Mouse (Mus musculus) frontal cortex, adult 2 months (tissue): ENCODE data around the gene Stxbp3. TPM values are rescaled to one million over a fixed set of nuclear protein-coding genes. Genes with fewer than 3 reads are reported as not detected.
"Not testable (repeated sequence)": the region's sequence is repeated elsewhere in the genome, so short reads cannot be mapped to it uniquely, and the experiment has no call there.

ENCODE experiments used
- DNase-seq, 2 experiments: peaks; one replicate each; pipeline ENCODE4 v3.0.0; 2022; ENCODE audit warnings: low spot score in 1 of 2; ENCODE audit errors: extremely low spot score in 1 of 2
- polyA plus RNA-seq: library from polyadenylated mRNA; depleted of rRNA; stranded (reverse); fragments of >200 nt; gene quantifications from 2 replicates; pipeline ENCODE4 v1.2.3, GENCODE M21; 2012

Gene Stxbp3
- polyA plus RNA-seq, 1 experiment: 33.5 TPM

DNA sequence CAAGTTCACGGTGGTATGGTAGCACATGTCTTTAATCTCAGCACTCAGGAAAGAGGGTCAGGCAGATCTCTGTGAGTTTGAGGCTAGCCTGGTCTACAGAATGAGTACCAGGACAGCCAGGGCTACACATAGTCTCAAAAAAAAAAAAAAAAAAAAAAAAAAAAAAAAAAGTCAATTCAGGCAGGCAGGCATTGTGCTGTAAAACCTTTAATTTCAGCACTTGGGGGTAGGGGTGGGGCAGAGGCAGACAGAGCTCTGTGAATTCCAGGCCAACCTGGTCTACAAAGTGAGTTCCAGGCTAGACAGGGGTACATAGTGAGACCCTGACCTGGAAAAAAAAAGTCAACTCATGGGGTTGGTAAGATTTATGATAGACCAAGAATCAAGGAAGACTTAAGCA, 17.4 kb upstream of the Stxbp3 start:
- no peak for DNase-seq

DNA sequence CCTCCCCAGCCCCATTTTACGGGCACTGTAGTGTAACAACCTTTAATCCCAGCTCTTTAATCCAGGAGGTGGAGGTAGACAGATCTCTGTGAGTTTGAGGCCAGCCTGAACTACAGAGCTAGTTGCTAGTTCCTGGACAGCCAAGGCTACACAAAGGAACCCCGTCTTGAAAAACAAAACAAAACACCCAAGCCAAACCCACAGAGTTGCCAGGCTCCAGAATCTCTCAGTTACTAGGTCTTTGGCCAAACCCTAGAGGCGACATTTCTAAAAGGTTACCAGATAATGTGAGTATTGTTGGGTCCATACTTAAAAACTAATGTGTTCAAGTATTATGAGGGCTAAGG, 16.8 kb upstream of the Stxbp3 start:
- no peak for DNase-seq

DNA sequence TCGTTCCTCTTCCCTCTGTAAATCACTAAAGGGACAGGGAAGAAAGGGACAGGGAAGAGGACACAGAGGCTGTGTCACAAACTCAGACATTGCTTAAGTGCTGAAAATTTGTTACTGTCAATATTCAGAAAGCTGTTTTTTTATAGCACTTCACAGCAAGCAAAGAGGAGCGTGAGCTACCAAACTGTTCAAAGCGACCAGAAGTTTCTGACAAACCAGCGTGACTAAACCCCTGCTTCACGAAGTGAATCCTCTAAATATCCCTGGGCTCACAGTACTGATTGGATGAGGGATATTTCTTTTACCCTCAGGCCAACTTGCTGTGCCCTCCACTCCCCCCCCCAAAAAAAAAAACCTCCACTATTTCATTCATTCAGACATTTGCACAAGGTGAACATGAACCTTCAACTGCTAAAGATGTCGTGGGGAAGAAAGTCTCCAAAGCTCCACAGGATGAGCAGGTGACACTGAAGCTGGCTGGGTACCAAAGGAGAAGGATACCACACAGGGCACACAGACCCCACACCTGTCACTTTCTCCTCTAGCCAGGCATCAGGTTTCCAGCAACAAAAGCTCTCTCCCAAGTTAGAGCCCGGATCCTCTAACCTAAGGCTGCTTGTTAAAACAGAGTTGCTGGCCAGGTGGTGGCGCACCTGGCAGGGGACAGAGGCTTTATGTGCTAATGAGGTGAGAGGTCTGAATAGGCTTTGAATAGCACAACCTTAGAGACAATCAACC, 16.2 kb upstream of the Stxbp3 start:
- peak in 1 of 2 experiments; percentile 24 for DNase-seq

DNA sequence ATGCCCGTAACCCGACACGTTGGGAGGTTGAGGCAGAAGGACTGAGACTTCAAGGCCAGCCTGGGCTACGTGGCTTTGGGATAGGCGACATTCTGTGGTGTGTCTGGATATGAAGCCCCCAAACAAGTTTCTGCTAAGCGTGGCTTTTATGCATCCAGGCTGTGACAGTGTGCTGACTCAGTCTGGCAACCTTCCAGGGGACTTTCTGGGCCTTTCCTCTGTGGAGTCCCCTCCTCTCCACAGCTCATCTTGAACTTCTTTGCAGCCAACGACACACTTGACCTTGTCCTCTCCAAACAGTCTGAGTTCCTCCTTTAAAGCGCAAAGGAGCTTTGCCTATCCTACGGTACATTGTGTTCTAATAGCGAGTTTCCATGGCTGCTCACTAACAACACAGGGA, 15.5 kb upstream of the Stxbp3 start:
- peak in 1 of 2 experiments; percentile 42 for DNase-seq

DNA sequence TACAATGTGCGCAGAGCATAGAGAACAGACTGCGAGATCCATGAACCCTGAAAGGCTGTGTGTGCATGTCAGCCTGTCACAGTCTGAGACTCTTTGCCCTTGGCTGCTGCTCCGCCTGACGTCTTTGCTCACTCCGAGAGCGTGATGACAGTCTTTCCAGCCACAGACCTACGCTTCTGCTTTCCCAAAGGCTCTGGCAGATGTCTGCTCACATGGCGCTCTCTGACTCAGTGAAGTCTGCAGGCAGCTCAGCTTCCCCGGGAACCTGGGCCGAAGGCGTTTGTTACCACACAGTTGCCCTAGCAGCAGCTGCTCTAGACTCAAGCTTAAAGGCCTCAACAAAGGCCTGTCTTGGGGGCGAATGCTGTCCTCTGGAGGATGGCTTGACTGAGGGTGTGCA, 15.0 kb upstream of the Stxbp3 start:
- peak; percentile 92 for DNase-seq

DNA sequence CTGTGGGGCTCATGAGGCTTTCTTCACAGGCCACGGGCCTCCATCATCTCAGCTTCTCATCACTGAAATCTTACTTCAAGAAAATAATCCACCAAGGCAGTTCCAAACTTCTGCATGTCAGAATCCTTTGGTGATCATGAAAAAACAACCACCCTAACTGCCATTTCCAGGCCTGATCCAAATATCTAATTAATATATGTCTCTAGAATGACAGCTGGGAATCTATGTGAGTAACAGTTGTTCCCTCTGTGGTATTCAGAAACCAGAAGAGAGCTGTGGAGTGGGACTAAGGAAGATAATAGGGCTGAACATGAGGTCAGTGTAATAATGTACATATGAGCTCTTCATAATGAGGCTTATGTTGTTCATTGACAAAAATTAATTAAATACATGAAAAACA, 12.9 kb upstream of the Stxbp3 start:
- DNase-seq: no peak

DNA sequence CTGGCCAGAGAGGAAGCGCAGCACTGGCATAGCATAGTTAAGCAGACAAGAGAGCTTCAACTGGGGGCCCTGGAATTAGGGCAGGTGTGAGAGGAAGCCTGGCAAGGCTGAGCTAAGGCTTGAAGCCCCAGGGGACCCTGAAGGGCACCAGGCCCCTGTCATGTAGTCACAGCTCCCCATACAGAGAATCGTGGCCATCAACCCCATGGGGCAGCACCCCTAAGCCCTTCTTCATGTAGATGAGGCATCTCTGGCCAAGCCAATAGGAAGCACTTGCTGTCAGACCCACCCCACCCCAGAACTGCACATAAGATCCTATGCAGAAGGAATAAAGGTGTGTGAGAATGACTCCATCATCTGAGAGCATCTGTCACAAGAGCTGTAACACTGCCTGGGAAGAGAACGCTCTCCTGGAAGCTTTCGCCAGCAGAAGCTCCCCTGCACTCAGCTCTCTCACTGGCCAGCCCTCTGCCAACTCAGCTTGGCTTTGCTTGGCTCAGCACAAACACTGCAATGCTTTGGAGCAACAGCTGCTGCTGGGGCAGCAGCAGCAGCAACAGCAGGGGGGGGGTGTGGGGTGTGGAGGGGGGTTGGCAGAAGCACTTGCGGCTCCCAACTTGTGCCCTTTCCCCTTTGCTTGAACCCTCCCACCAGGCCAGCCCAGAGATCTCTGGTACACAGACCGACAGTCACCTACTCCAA, 11.8 kb upstream of the Stxbp3 start:
- peak in 1 of 2 experiments; percentile 29 for DNase-seq

DNA sequence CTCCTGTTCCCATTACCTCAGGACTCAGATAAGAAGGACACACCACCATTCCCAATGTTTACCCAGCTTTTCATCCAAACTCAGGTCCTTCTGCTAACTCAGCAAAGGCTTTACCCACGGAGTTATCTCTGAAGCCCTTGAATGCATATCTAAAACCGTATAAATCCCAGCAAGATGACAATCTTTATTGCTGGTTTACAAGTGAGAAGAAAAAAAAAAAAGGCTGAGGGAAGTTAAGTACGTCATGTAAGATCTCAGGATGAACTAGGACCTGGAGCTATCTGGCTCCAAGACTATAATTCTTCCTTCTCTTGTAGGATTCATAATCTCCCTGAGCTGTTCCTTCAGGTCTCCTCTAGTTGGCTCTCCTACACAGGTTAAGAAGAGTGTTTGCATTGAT, 11.2 kb upstream of the Stxbp3 start:
- DNase-seq: no peak

DNA sequence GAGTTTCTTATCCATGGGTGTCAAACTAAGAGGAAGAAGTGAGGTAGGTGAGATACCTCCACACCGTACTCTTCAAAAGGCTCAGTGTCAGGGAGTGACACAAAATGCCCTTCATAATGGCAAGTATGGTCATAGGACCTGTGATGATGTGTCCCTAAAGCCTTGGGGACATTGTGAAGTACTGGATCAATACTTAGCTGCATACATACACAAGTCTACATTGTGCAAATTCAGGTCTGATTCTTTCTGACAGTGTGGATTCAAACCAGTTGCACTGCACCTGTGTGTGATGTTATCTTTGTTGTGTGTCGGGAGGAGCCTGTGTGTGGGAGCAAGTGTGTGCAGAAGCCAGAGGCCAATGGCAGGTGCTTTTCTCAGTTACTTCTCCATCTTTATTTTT, 10.7 kb upstream of the Stxbp3 start:
- no peak for DNase-seq

DNA sequence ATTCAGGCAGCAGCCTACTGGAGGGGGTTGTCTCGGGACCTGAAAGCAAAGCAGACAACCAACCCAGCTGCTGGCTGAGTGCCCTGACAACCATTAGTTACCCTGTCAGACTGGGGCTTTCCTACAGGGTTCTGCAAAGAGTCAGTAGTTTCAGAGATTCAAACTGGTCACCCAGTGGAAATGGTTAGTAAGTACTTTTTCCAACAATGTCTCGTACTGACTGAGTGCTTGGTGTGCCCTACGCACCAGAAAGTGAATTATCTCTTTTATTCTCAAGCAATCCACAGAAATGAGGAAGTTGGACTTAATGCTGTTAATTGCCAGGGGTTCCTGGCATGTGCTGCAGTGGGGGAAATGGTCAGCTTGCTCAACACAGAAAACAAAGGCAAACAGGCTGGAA, 10.2 kb upstream of the Stxbp3 start:
- no peak for DNase-seq

DNA sequence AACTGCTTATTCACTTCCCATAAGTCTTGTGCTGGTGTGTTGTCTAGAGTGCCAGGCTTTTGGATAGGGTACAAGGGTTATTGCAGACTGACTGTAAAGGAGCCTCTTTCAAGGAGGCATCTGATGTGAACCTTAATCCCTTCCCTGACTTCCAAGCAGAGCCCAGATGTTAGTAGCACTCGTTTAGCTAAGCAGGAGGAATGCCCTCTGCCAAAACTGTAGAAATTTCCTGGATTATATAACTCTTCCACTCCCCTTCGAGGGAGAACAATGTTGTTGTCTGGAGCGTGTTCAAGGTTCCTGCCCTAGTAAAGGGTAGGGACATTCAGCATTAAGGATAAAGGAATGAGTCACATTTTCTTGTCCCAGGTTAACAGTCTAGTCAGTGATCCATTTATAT, 6.3 kb upstream of the Stxbp3 start:
- no peak for DNase-seq

DNA sequence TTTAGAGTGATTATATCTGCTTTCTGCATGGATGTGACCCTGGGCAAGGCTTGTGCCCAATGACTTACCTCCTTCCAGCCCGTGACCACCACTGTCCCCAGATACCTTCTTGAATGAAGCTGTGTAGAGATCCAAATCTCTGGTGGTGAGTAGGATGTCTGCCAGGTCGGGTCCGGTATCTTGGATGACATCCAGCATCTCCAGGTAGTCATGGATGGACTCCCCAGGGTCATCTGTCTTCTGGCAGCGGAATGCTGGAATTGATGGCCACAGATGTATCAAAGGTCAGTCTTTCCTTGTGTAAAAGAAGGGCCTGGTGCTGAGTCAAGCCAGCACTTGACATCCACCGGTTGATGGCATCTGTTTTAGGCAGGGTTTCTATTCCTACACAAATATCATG, 4.2 kb upstream of the Stxbp3 start:
- DNase-seq: no peak

DNA sequence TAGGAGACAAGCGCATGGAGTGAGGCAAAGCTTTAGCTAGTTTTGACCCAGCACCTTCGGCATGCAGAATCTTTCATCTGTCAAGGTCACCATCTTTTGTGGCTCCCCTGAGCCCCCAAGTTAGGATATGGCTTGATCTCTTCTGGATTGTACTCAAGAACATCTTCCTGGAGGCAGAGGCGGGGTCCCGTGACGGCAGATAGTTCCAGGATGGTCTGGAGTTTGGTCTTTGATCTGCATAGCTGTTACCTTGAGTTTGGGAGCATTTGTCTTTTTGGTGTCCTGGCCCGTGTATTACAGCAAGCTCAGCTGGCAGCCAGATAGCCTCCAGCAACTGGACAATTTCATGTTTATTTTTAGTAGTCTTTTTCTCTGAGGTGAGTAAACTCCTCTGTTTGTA, 3.7 kb upstream of the Stxbp3 start:
- no peak for DNase-seq

DNA sequence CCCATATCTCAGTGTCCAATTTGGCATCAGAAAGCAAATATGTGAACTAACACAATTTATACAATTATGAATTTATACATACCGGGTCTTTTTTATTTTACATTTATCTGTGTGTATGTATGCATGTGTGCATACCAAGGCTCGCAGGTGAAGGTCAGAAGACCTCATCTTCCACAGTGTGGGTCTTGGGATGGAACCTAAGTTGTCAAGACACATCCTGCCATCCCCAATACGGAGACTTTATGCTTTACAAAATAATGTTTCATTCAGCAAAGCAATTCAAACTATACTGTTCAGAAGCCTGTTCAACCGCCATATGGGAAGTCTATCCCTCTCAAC, 359 bp upstream of the Stxbp3 start:
- no peak for DNase-seq

DNA sequence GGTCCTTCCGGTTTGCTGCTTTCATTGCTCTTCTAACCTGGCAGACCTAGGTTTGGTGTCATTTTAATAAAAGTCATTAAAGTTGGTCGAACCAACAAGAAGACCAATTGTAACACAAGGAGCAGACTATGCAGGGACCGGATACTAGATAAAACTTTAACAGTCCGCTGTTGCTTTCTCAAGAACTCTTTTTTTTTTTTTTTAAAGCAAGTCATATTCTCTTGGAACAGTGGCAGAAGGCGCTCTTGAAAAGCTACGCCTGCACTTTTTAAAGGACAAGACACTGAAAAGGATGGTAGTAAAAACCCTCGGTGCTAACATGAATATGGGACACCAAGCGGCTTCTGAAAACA, 703 bp downstream of the Stxbp3 start:
- DNase-seq: peak in 1 of 2 experiments; percentile 49

DNA sequence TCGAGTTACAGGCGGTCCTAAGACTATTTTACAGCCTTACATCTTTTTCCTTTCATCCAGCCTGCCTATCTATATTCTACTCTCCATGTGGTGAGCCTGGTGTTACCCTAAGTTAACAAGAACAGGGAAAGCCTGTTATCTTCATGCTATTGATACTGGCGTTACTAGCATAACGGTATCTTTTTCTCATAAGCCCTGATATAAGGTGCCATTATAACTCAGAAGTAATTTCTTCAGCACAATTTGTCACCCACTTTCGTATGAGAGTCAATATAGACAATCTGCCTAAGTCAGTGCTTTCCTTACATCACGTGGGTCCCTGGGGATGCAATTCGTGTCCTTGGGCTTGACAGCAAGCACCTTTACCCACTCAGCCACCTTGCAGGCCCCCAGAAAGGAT, 1.3 kb downstream of the Stxbp3 start:
- no peak for DNase-seq

DNA sequence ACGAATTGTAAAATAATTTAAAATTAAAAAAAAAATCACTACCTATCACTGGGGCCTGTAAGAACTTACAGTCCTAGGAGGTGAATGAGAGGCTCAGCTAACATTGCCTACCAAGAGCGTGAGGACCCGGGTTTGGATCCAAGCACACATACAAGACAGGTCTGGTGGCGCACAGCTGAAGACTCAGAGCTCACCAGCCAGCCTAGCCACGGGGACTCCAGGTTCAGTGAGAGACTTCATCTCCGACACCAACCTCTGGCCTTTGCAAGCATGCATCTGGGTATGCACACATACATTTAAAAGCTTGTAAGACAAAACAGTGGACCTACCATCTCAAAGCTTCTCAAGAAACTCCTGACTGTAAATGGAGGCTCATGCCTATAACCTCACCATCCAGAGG, 3.4 kb downstream of the Stxbp3 start:
- no peak for DNase-seq

DNA sequence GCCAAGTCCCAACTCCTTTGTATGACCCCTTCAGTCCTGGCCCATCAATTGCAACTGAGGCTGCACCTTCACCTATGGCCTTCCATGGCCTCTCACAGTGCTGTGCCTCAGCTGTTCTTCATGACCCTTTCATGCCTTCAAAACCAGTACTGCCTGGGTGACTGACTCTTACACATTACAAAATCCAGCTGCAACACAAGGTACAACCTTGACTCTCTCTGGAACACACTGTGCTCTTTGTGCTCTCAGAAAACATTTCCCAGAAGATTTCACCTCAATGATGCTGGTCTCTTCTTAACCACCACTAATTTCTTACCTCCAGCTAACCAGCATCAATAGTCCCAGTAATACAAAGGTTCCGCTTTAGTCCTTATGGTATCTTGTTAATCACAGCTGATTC, 6.6 kb downstream of the Stxbp3 start:
- not testable (repeated sequence) for DNase-seq

DNA sequence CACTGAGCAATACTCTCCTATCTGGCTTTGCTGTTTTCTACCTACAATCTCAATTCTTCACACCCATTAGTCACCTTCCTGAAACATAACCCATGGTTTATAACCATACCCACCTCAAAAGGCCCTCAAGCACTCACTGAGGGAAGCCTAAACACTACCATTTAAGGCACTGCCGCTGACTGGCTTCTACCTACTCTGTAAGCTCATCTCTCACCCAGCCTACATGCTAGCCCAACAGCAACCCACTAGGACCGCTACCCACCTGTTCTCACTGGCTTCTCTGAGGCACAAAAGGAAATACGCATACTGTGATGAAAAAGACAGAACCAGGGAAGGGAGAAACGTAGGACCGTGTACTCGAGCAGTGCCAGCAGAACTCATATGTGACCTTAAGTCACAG, 8.6 kb downstream of the Stxbp3 start:
- DNase-seq: no peak

DNA sequence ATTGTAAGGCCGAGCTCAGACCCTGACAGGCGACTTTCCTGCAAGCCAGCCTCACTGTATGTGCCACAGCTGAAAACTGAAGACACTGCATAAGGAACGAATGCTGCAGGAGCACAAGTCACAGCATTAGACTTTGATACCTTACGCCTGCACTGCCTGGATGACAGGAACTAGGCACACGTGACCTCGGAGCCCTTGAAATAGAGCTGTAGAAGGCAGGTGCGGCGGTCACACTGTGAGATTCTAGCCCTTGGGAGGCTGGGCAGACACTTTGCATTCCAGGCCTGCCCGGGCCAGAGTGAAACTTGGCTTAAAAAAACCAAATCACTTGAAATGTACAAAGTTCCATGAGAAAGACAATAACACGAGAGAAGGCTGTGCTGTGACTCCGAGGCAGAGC, 9.8 kb downstream of the Stxbp3 start:
- DNase-seq: no peak

DNA sequence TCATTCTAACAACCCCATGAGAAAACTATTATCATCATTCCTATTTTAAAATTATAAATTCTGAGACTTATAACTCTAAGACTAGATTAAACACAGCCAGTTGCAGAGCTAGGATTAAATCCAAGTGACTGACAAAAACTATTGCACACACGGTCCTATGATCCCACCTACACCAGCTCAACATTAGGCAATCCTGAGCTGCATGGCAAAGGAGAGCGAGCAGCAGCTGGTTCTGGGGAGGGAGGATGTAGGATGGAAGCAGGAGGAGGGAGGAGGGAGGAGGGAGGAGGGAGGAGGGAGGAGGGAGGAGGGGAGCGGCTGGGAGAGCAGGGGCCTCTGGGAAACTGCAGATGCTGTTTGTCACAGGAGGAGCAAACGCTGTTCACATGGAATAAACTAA, 24.7 kb downstream of the Stxbp3 start:
- peak in 1 of 2 experiments; percentile 17 for DNase-seq

DNA sequence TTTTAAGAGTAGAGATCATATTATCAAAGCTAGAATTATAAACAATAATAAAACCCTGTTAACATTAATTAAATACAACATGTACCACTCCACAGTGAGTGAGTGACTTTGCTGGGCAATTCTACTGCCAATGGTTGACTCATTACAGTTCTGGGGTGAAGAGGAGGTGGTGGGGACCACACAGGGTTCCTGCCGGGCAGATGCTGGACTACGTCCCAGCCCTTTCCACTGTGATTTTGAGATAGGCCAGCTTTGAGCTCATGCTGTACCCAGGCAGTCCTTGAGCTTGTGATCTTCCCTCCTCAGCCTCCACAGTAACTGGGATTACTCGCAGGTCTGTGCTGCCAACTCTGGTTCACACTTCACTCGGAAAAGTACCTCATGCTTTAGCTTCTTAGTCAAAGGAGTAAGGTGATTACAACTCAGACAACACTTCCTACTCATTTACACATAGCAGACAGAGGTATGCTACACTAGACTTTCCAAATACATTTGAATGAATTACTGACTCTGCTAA, 29.5 kb downstream of the Stxbp3 start:
- no peak for DNase-seq
